Mouse (Mus musculus): ENCODE measurements at regions not wholly inside any gene's neighbourhood (a gene's known extent, or its start where the extent isn't known, plus 50 kb on each side); places are given as distances from the start of the nearest gene placed in this dataset.

- DNase-seq (ENCODE audit: low read depth in 2 of 2, low spot score in 2 of 2), result peak in 1 of 2 experiments; percentile 14
These were observed 68.0 kb upstream of the Ppm1b start for GRCm38 (mm10) chr17:84888525-84888924.

DNA sequence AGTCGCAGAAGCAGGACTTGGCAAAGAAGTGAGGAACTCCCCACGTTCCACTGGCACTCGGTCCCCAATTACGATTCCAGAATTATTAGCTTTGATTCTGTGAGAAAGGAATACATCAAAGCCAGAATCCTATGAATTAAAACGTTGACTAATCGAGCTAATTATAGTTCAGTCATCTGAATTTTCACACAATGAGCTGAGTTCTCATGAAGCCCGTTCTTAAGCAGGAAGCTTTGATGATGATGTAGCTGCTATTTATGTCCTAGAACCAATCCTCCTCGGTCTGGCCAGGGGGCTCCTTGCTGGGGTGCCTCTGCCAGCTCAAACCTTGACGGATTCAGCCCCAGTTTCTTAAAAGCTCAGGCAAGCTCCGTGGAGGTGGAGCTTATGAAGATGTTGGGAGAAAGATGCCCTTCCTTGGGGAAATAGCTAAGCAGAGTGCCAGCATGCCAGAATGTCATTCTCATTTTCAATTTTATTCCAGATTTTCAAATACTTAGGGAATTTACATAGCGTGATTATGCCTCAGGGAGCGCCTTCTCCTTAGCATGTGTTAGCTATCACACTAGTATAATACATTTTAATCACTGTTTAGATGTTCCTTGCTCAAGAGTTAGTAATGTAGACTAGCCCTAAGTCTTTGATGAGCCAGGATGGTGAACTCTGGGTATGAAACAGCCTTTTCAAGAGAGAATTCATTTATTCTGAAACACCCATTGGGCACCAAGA is 65.5 kb upstream of the Ppm1b start:
- DNase-seq (ENCODE audit: low read depth in 2 of 2, low spot score in 2 of 2), result no peak

DNA sequence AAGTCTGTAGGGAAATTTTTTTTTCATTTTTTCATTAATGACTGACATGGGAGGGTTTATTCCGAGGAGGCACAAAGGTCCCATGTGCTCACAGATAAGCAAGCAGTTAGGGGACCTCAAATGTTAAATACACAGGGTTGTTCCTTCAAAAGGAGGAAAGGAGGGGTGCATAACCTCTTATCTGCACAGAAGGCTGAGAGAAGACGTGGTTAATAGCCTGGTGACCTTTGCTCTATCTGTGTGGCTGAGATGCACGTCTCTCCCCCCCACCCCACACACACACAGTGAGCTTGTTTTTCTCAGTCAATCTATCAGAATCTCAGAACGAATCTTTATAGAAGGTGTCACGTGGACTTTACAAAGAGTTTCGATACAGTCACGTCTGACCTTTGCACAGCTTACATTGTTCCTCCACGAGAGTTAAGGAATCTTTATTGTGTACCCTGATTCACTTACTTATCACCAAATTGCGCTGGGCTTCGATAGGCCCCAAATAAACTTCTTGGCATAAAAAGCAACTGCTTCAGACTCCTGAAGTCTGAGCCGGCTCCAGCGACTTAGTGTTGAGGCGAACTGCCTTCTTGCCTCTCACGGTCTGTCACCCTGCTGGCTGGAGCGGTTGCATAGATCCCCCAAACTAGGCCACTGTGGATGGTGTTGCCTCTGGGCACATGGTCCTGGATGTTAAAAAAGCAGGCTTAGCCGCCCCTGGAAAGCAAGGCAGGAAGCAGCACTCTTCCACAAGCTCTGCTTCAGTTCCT is 63.1 kb upstream of the Ppm1b start:
- no peak for DNase-seq (ENCODE audit: low read depth in 2 of 2, low spot score in 2 of 2)

DNA sequence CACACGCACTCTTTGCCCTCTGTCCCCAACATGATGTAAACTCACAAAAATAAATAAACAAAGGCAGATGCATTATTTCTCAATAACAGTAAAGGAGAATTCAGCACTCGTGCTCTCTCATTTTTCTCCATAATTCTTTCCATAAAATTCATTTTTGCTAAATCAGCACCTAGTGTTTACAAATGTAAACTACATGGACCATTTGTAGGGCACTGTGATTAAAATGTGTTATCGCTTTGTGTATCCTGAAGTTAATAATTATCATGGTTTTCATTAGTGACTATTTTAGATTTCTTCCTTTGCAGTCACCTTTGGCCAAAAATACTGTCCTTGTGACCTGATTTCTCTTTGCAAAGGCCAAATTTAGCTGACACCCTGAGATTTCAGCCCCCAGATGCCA is 61.0 kb upstream of the Ppm1b start:
- no peak for DNase-seq (ENCODE audit: low read depth in 2 of 2, low spot score in 2 of 2)

GRCm38 (mm10) chr17:84896572-84896971 is 60.0 kb upstream of the Ppm1b start:
- DNase-seq (ENCODE audit: low read depth in 2 of 2, low spot score in 2 of 2), result no peak

DNA sequence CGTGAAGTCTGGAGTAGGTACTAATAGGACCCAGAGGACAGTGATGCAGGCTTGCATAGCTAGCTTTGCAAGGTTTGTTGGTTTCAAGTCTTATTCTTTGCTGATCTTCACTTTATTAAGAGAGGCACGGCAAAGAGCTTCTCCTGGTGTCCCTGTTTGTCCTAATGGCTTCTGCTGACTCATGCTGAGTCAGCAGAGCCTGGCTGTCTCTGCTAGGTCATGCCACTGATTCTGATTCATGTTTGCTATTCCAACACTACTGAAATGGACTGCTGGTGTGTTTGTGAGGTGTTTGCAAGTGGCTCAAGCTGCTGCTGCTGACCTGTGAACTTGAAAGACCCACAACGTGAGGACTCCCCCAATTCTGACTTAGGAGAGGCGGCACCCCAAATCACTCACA is 58.1 kb upstream of the Ppm1b start:
- no peak for DNase-seq (ENCODE audit: low read depth in 2 of 2, low spot score in 2 of 2)

DNA sequence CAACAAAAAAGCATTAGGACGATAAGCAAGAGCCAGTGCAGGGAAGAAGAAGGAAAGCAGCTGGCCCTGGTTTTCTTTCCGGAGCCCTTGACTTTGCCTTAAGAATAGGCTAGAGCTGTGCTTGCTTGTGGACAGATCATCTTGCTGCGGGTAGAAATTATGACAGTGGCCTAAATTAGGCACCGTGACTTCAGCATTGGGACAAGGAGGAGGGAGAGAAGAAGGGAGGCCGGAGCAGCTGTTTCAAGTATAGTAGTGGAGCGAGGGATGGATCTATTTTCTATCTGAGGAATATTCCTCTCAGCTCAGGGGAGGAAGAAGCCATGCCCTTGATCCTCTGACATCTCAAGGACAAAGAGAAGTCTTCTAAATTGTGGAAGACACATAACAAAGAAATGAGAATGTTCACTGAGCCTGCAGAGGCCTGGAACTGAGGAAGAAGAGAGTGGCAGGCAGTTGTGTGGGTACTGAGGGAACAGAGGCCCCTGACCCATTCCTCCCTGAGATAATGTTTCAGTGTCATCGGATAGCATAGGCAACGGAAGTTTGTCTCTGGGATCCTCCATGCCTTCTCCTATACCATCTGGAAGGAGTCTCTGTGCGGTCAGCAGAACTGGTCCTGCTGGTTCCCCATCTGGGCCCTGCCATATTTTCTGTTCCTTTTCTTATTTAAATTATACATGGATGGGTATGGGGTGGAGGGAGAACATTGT is 52.8 kb upstream of the Ppm1b start:
- DNase-seq (ENCODE audit: low read depth in 2 of 2, low spot score in 2 of 2), result no peak
